Mouse (Mus musculus) brain, embryonic 18.5 days (tissue): Measurements from ENCODE around the gene Insrr.
"Not testable (repeated sequence)": the region's sequence is repeated elsewhere in the genome, so short reads cannot be mapped to it uniquely, and the experiment has no call there.

ENCODE experiments used
- DNase-seq: peaks from one replicate; pipeline ENCODE4 v3.0.0-alpha.2; 2012; ENCODE audit warnings: low read depth, low spot score

Insrr gene

GRCm38 (mm10) chr3:87832109-87832859 is 35.5 kb downstream of the Insrr start:
- no peak for DNase-seq

DNA sequence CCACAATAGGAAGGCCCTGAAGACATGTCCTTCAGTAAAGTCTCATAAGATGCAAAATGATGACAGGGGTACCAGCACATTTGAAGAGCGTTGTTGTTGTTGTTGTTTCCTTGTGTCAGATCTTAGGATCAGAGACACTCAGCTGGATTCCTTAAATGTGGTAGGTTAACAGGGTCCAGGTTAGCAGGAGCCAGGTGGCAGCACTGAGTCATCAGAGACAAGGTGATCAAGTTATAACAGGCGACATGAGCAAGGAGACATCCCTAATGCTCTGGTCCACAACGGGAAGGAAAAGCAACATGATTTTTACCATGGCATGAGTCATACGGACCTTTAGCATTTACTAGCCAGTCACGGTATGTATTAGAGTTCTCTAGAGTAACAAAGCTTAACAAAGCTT is 36.7 kb downstream of the Insrr start:
- no peak for DNase-seq

GRCm38 (mm10) chr3:87838622-87839021 is 41.9 kb downstream of the Insrr start:
- no peak for DNase-seq

DNA sequence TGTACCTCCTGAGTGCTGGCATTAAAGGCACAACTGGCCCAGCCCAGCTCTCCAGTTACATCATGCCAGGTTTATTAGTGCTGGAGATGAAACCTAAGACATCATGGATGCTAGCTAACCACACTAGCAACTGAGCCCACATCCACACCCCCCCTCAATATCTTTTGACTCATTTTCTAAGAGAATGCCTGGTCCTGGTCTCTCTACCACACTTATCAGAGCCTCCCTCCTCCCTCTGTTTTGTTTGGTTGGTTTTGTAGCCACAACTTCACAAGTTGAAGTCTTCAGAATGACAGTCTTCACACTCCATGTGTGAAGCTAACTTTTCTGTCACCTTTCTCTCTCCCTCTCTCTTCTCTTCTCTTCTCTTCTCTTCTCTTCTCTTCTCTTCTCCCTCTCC is 44.1 kb downstream of the Insrr start:
- DNase-seq: no peak

GRCm38 (mm10) chr3:87844981-87845380 is 48.2 kb downstream of the Insrr start:
- DNase-seq: no peak

DNA sequence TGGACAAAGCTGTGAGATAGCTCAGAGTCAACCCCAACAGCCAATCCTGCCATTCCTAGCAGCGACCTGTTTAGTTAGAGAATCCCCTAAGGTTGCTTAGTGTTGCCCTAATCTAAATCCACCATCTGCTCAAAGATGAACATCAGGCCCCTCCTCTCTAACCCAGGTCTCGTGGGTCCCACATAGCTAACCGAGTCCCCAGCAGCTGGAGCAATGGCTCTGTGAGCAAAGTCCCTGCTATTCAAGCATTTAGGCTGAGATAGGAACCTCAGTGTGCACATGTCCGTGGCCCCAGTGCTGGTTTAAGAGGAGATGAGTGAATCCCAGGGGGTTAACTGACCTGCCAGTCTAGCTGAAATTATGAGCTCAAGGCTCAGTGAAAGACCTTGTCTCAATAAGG is 49.4 kb downstream of the Insrr start:
- DNase-seq: no peak

- DNase-seq: no peak
These were observed 49.9 kb downstream of the Insrr start, which contains the start of gene Sh2d2a for GRCm38 (mm10) chr3:87846650-87847110. Gene Sh2d2a (plus strand): TSS chr3:87846755.

GRCm38 (mm10) chr3:87847680-87848079 is 50.9 kb downstream of the Insrr start:
- no peak for DNase-seq

GRCm38 (mm10) chr3:87849117-87849516 is 52.4 kb downstream of the Insrr start:
- no peak for DNase-seq

DNA sequence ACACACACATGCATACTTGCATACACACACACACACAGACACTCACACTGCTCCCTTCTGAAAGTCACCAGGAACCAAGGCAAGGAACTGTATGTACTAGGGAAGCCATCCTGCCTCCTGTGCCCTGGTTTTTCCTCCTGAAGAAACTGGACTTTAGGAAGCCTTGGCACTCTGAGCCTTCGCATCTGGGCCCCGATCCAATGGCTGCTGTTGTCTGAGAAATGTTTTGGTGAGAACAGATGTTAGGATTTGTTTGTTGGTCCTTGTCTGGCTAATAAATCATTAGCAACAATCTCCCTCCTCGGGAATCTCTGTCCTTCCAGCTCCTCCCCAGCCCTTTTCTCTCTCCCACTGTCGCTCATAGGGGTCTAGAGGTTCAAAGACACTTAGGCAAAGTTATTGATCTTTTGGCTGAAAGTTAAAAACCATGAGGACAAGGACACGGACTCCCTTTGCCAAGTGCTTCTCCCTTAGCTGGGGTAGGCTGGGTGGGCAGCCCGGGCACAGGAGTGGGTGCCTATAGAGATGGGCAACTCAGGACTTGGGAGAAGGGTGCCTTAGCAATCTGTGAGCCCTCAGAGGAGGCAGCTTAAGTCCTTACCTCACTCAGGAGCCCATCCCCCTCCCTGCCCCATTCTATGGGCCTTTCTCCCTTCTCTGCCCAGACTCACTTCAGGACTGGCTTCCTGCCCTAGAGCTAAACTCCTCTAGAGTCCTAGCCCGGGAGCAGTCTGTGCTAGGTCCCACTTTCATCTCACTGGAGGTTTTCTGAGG is 58.2 kb downstream of the Insrr start:
- DNase-seq: no peak

DNA sequence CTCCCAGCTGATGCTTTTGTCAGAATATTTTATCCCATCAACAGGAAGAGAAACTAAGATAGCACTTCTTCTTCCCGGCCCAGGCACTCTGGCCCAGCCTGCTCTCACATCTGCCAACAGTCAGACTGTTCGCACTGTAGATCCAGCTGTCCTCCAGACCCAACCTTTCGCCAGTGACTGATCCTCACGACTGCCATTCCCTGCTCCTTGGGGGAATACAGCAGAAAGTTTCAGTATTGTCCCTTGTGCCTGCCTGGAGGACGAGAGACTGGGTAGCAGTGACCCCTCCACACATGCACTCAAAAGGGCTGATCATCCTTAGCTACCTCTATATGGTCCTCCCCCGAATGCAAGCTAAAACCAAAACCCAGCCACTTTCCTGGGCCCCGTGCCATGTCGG is 59.2 kb downstream of the Insrr start:
- DNase-seq: no peak

- no peak for DNase-seq
These were observed 60.9 kb downstream of the Insrr start for GRCm38 (mm10) chr3:87857666-87858065.

GRCm38 (mm10) chr3:87859813-87860212 is 63.1 kb downstream of the Insrr start:
- no peak for DNase-seq

- not testable (repeated sequence) for DNase-seq
These were observed 67.4 kb downstream of the Insrr start for GRCm38 (mm10) chr3:87864111-87864510.
